8 mouse cellular contexts compared by ENCODE assay signal in genomic region chr8:117199658-117200057, GRCm38 (mm10). TPM values are rescaled to one million over a fixed set of nuclear protein-coding genes. Genes with fewer than 3 reads are reported as not detected.
DNase-seq lines count a peak whose midpoint lies in the region; ATAC-seq lines count a peak whose summit lies in the region.
"Had no signal": no experiment of that assay in that cellular context is flagged by ENCODE, and none has a peak within 500 bp of the region (broad histone marks: within the 10 kb centered on the region; RNA-seq: fewer than 3 reads in every experiment).

No protein-coding gene starts in this region.

- H3K4me3 ChIP-seq in embryonic facial prominence, embryonic 14.5 days (ENCODE audit: low read depth, low read length) = no peak overlapping the region
- no peak overlapping the region for H3K4me3 ChIP-seq in lung, embryonic 15.5 days
- no peak overlapping the region for H3K4me3 ChIP-seq in forebrain, embryonic 16.5 days (replicated peaks; ENCODE audit: low read length)

- 50% methylated on average over 6 of the region's 6 CpGs for WGBS in embryonic facial prominence, embryonic 14.5 days
- WGBS in lung, embryonic 15.5 days = 26% methylated on average over 6 of the region's 6 CpGs
- WGBS in forebrain, embryonic 16.5 days = 86% methylated on average over 6 of the region's 6 CpGs

- no peak overlapping the region for H3K4me2 ChIP-seq in embryonic facial prominence, embryonic 14.5 days (ENCODE audit: low read depth, low read length)
- no peak overlapping the region for H3K4me2 ChIP-seq in lung, embryonic 15.5 days
- no peak overlapping the region for H3K4me2 ChIP-seq in forebrain, embryonic 16.5 days (ENCODE audit: low read length)

- peak; percentile 57 for DNase-seq in embryo, embryonic 10.5 days (ENCODE audit: low spot score)
- DNase-seq in embryonic facial prominence, embryonic 14.5 days (ENCODE audit: low spot score) = peak; percentile 73
- peak; percentile 28 for DNase-seq in kidney, adult 9 months
- DNase-seq in T-cell, adult 2 months (ENCODE audit: low spot score) = no peak
- no peak for DNase-seq in yolk sac, embryonic 10.5 days (ENCODE audit: low spot score)

- no peaks in the 10 kb centered on the region for H3K27me3 ChIP-seq in embryonic facial prominence, embryonic 14.5 days (replicated peaks; ENCODE audit: control insufficient read depth, insufficient read depth, low read length)
- no peaks in the 10 kb centered on the region for H3K27me3 ChIP-seq in lung, embryonic 15.5 days
- no peaks in the 10 kb centered on the region for H3K27me3 ChIP-seq in forebrain, embryonic 16.5 days (replicated peaks; ENCODE audit: control insufficient read depth, insufficient read depth, low read length)

- ATAC-seq in embryonic facial prominence, embryonic 14.5 days (ENCODE audit: low read depth) = peak; percentile 45; the same call in 1 of the 2 replicates
- ATAC-seq in lung, embryonic 15.5 days (ENCODE audit: borderline replicate concordance, extremely low read depth, low FRiP score, low TSS enrichment) = peak; percentile 73
- no peak for ATAC-seq in forebrain, embryonic 16.5 days
- ATAC-seq: activated CD4-positive, CD25-positive, alpha-beta regulatory T cell, adult 4 months had no signal

- no peaks in the 10 kb centered on the region for H3K9me3 ChIP-seq in embryonic facial prominence, embryonic 14.5 days (ENCODE audit: control insufficient read depth, low read length)
- no peaks in the 10 kb centered on the region for H3K9me3 ChIP-seq in lung, embryonic 15.5 days
- H3K9me3 ChIP-seq in forebrain, embryonic 16.5 days (ENCODE audit: control insufficient read depth, low read length) = no peaks in the 10 kb centered on the region

- H3K36me3 ChIP-seq in embryonic facial prominence, embryonic 14.5 days (ENCODE audit: control insufficient read depth, insufficient read depth, low read length) = peaks cover 65% of the 10 kb centered on the region
- peaks cover 35% of the 10 kb centered on the region for H3K36me3 ChIP-seq in lung, embryonic 15.5 days
- H3K36me3 ChIP-seq in forebrain, embryonic 16.5 days (ENCODE audit: control insufficient read depth, insufficient read depth) = peaks cover 2% of the 10 kb centered on the region

- H3K4me1 ChIP-seq in embryonic facial prominence, embryonic 14.5 days (ENCODE audit: control insufficient read depth, insufficient read depth, low read length) = 0 out of 2 replicates have a peak, but pooled peaks cover 3% of the 10 kb centered on the region
- peaks cover 55% of the 10 kb centered on the region for H3K4me1 ChIP-seq in lung, embryonic 15.5 days
- H3K4me1 ChIP-seq in forebrain, embryonic 16.5 days (replicated peaks; ENCODE audit: control insufficient read depth, insufficient read depth, low read length) = peaks cover 5% of the 10 kb centered on the region

- peak overlapping the region; percentile 48; the same call in 1 of the 2 replicates for H3K27ac ChIP-seq in embryonic facial prominence, embryonic 14.5 days (replicated peaks; ENCODE audit: low read depth, low read length)
- peak overlapping the region; percentile 96 for H3K27ac ChIP-seq in lung, embryonic 15.5 days
- H3K27ac ChIP-seq in forebrain, embryonic 16.5 days (ENCODE audit: low read length) = no peak overlapping the region

- peak overlapping the region; percentile 30; the same call in 1 of the 2 replicates for H3K9ac ChIP-seq in embryonic facial prominence, embryonic 14.5 days (ENCODE audit: low read depth, low read length)
- H3K9ac ChIP-seq in lung, embryonic 15.5 days = no peak overlapping the region
- no peak overlapping the region for H3K9ac ChIP-seq in forebrain, embryonic 16.5 days (replicated peaks; ENCODE audit: low read depth, low read length)

RNA-seq across cellular contexts. Expression of gene Gan, which starts 41.7 kb away (rescaled TPM):
- polyA plus RNA-seq in embryonic facial prominence, embryonic 14.5 days (2014; fragmentation: Nextera tagmentation; extraction: Ambion mirVana) = 3.0 and 3.5 TPM in 2 replicates
- 2.1 and 2.3 TPM in 2 replicates for polyA plus RNA-seq in lung, embryonic 15.5 days (2015; fragmentation: Nextera tagmentation; extraction: Ambion mirVana)
- polyA plus RNA-seq in forebrain, embryonic 16.5 days (2015; fragmentation: Nextera tagmentation; extraction: Ambion mirVana) = 3.5 and 3.7 TPM in 2 replicates

RNA-seq across cellular contexts. Expression of gene Cmip, which starts 57.2 kb away (rescaled TPM):
- polyA plus RNA-seq in embryonic facial prominence, embryonic 14.5 days (2014; fragmentation: Nextera tagmentation; extraction: Ambion mirVana) = 27.0 and 27.7 TPM in 2 replicates
- polyA plus RNA-seq in lung, embryonic 15.5 days (2015; fragmentation: Nextera tagmentation; extraction: Ambion mirVana) = 18.8 and 21.7 TPM in 2 replicates
- polyA plus RNA-seq in forebrain, embryonic 16.5 days (2015; fragmentation: Nextera tagmentation; extraction: Ambion mirVana) = 80.1 and 98.1 TPM in 2 replicates

Comparison
In these comparisons a context has a peak if more than half of its experiments do, and no peak if none do; other contexts are left out.
1. DNase-seq: peak in embryo, embryonic 10.5 days (single experiment), embryonic facial prominence, embryonic 14.5 days (single experiment) and kidney, adult 9 months (single experiment); none in T-cell, adult 2 months (single experiment) and yolk sac, embryonic 10.5 days (single experiment).